Mouse (Mus musculus) E14TG2a.4 (cell line): ENCODE results near the gene Hs2st1.

Source experiments
- H3K27me3 ChIP-seq: 2 replicates; pipeline ENCODE4 v1.6.1; 2014; ENCODE audit warnings: low read length, control low read depth; ENCODE audit not compliant: insufficient read depth
- H3K36me3 ChIP-seq: 2 replicates; pipeline ENCODE4 v1.6.1; 2014; ENCODE audit warnings: low read length, control low read depth; ENCODE audit not compliant: insufficient read depth
- H3K4me1 ChIP-seq: replicated peaks from 2 replicates; pipeline ENCODE4 v1.6.1; 2014; ENCODE audit warnings: low read depth, low read length, control low read depth
- H3K4me3 ChIP-seq: replicated peaks from 2 replicates; pipeline ENCODE4 v1.5.1; 2014; ENCODE audit warnings: mild to moderate bottlenecking, low read length
- H3K9me3 ChIP-seq: 2 replicates; pipeline ENCODE4 v1.6.1; 2014; ENCODE audit warnings: low read length, control low read depth
- CTCF ChIP-seq: conservative IDR thresholded peaks from 2 replicates; pipeline ENCODE4 v1.5.1; 2014; ENCODE audit warnings: low read length
- NANOG ChIP-seq: IDR thresholded peaks from 2 replicates; pipeline ENCODE4 v1.6.1; 2014; ENCODE audit warnings: borderline replicate concordance, low read length, mixed read lengths
- POU5F1 ChIP-seq: IDR thresholded peaks from 2 replicates; pipeline ENCODE4 v1.6.1; 2014; ENCODE audit warnings: low read length, borderline replicate concordance

Hs2st1 gene

DNA sequence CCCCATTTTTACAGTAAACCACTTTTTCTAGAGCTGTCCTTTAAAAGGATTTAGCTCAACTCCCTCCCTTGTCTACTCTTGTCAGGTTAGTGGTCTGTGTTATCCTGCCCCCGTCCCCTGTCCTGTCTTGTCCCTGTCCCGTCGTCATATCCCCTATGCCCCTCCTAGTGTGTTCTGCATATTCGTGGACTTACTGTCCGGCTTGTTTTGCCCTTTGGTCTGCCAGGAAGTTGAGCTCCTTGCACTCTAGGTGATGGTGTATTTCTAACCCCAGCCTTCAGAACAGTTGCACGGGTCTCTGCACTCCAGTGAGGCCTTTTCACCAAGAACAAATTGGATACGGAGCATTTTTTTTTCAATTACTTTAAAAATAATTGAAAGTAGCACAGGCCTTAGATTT is 10.3 kb upstream of the Hs2st1 start:
- Histone ChIP-seq H3K4me1 (peaks cover 25% of the 10 kb centered on the region), H3K4me3 (no peak overlapping the region), H3K36me3 (peaks cover 94% of the 10 kb centered on the region), H3K27me3 (no peaks in the 10 kb centered on the region), H3K9me3 (no peaks in the 10 kb centered on the region)
- TF ChIP-seq NANOG (no peak), POU5F1 (no peak), CTCF (no peak)

GRCm38 (mm10) chr3:144579796-144580195 is 9.8 kb upstream of the Hs2st1 start:
- Histone ChIP-seq H3K4me1 (peaks cover 29% of the 10 kb centered on the region), H3K4me3 (no peak overlapping the region), H3K27me3 (no peaks in the 10 kb centered on the region), H3K9me3 (no peaks in the 10 kb centered on the region), H3K36me3 (peaks cover 94% of the 10 kb centered on the region)
- TF ChIP-seq CTCF (no peak), NANOG (no peak), POU5F1 (no peak)

DNA sequence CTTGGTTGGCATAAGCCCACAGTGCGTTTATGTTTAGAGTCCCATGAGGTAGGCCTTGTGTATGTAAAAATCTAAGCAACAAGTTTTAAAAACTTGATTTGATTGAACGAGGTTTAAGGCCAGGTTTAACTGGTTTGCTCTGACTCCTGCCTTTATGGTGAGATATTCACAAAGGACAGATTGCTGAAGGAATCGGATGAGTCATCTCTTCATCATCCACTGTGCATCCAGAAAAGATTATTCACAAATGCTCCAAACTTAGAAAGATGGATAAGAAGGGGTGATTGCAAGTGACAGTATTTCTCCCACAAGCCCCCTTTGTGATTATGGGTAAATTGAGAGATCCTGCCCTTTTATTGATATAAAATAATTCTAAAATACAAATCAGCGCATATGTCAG is 8.9 kb upstream of the Hs2st1 start:
- Histone ChIP-seq H3K9me3 (no peaks in the 10 kb centered on the region), H3K4me3 (no peak overlapping the region)
- no peak for TF ChIP-seq CTCF
- no peak for TF ChIP-seq NANOG
- no peak for TF ChIP-seq POU5F1

DNA sequence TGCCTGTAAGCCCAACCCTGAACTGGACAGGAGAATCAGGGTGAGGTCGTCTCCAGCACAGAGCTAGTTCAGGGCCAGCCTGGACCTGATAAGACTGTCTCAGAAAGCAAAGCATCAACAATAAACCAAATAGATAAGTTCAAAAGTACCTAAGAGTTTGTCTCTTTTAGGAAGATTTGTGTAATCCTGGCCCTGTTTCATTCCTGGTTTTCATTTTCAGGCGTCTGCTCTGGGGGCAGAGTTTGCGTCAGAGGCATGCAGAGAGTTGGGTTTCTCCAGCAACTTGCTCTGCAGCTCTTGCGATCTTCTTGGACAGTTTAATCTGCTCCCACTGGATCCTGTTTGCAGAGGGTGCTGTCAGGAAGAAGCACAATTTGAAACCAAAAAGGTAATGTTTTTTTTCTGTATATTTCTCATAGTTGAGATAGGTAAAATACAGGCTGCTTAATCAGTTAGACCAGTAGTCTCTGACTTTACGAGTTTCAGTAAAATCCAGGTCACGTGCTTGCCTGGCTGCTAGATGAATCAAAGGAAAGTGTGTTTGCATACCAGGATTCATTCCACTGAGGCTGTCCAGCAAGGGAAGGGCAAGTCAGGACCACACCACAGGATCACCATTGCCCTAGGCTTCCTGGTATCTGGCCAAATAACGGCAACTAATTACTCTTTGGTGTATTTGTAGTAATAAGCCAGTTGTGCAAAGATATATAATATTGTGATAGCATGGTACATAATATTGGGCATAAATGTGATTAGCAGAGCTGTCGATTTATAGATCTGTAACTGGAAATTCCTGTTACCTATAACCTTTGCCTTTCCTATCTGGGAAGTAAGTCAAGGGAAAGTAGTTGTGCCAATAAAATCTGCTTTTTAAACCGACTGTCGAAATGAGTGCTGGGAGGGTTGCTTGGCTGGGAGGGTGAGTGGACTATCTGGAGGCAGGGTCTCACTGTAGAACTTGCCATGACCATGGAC is 7.7 kb upstream of the Hs2st1 start:
- no peak overlapping the region for H3K4me3 ChIP-seq
- no peaks in the 10 kb centered on the region for H3K27me3 ChIP-seq
- H3K9me3 ChIP-seq = no peaks in the 10 kb centered on the region
- H3K36me3 ChIP-seq = peaks cover 95% of the 10 kb centered on the region
- no peak for TF ChIP-seq NANOG
- TF ChIP-seq CTCF = no peak
- TF ChIP-seq POU5F1 = no peak
- peaks cover 50% of the 10 kb centered on the region for H3K4me1 ChIP-seq

More for the DNA sequence above, 8.9 kb upstream of the Hs2st1 start:
- H3K36me3 ChIP-seq = peaks cover 94% of the 10 kb centered on the region
- H3K27me3 ChIP-seq = no peaks in the 10 kb centered on the region
- H3K4me1 ChIP-seq = peaks cover 37% of the 10 kb centered on the region

GRCm38 (mm10) chr3:144574256-144574655 is 4.3 kb upstream of the Hs2st1 start:
- Histone ChIP-seq H3K4me1 (peaks cover 50% of the 10 kb centered on the region), H3K9me3 (no peaks in the 10 kb centered on the region), H3K4me3 (no peak overlapping the region), H3K36me3 (peaks cover 73% of the 10 kb centered on the region), H3K27me3 (peaks cover 2% of the 10 kb centered on the region; the same call in 1 of the 2 replicates)
- no peak for TF ChIP-seq POU5F1
- TF ChIP-seq NANOG = no peak
- TF ChIP-seq CTCF = no peak

DNA sequence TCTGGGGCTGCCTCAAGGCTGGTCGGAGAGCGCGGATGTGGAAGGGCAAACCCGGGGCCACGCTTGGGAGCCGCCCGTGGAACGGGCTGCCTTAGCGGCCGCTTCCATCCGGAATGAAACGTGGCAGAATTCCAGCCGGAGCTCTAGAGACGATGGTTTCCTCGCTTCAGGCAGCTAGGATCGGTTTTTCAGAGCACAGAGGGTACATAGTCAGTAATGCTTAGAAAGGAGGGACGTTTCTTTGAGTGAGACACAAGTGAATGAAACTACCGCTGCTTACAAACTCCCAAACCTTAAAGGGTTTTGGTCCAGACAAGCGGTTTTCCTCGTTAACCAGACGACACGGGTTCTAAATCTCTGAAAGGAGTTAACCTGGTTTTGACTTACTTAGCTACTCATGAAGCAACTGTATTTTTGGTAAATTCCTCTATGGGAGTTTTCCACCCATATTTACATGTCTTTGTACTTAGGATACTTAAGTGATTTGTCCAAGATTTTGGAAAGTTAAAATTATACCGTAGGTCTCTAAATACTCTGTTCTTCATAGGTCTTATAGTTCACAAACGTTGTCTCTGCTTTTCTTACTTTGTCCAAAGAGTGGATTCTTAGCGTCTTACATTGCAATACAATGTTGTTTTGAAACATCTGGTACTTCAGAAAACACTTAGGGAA is 971 bp upstream of the Hs2st1 start:
- H3K4me1 ChIP-seq = peaks cover 59% of the 10 kb centered on the region
- H3K9me3 ChIP-seq = no peaks in the 10 kb centered on the region
- peaks cover 15% of the 10 kb centered on the region for H3K27me3 ChIP-seq
- H3K36me3 ChIP-seq = peaks cover 40% of the 10 kb centered on the region
- peak overlapping the region; percentile 98 for H3K4me3 ChIP-seq
- no peak for TF ChIP-seq CTCF
- TF ChIP-seq POU5F1 = no peak
- no peak for TF ChIP-seq NANOG

- Histone ChIP-seq H3K4me3 (peak overlapping the region; percentile 98), H3K9me3 (no peaks in the 10 kb centered on the region), H3K27me3 (peaks cover 15% of the 10 kb centered on the region), H3K36me3 (peaks cover 26% of the 10 kb centered on the region), H3K4me1 (peaks cover 52% of the 10 kb centered on the region)
- TF ChIP-seq POU5F1 (no peak), NANOG (no peak), CTCF (no peak)
Measured at GRCm38 (mm10) chr3:144569401-144569971, 495 bp downstream of the Hs2st1 start.

DNA sequence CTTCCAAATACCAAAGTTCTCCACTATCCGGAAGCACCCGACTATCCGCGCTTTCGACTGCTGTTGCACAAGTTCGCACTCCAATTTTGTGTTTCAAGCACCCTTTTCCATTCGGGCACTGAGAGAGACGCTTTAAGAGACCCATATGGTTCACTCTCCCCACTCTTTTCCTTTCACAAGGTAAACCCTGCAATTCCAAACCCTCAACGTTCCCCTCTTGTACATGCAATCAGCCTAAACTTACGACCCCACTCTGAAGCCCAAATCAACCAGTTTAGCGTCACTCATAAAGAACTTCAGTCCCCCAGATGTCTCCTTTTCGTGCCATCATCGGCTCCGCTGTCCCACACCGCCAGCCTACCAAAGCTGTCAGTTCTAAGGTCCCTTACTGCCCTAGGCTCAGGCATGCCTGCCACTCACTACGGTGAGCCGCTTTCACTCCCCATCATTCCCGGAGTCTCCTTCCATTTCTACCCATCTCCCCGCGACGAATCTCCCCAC is 1.1 kb downstream of the Hs2st1 start:
- Histone ChIP-seq H3K4me3 (peak overlapping the region; percentile 98), H3K27me3 (peaks cover 15% of the 10 kb centered on the region), H3K36me3 (peaks cover 21% of the 10 kb centered on the region), H3K9me3 (no peaks in the 10 kb centered on the region), H3K4me1 (peaks cover 52% of the 10 kb centered on the region)
- TF ChIP-seq POU5F1 (no peak), NANOG (no peak), CTCF (no peak)
